Mouse (Mus musculus) layer of hippocampus, postnatal 14 days (tissue): ENCODE measurements around the gene Srek1. TPM values are rescaled to one million over a fixed set of nuclear protein-coding genes. Genes with fewer than 3 reads are reported as not detected.

Experiments used
- DNase-seq, 2 experiments: peaks; one replicate each; pipeline ENCODE4 v3.0.0; 2021 to 2022; ENCODE audit warnings: low spot score in 2 of 2, mixed read lengths in 1 of 2
- total RNA-seq, 2 experiments: library from RNA; stranded (reverse); gene quantifications; 2 replicates each; pipeline ENCODE4 v1.2.3; 2021

Srek1 gene
- total RNA-seq, 2 experiments from 2014 or later = 78.8 to 99.9 TPM

DNA sequence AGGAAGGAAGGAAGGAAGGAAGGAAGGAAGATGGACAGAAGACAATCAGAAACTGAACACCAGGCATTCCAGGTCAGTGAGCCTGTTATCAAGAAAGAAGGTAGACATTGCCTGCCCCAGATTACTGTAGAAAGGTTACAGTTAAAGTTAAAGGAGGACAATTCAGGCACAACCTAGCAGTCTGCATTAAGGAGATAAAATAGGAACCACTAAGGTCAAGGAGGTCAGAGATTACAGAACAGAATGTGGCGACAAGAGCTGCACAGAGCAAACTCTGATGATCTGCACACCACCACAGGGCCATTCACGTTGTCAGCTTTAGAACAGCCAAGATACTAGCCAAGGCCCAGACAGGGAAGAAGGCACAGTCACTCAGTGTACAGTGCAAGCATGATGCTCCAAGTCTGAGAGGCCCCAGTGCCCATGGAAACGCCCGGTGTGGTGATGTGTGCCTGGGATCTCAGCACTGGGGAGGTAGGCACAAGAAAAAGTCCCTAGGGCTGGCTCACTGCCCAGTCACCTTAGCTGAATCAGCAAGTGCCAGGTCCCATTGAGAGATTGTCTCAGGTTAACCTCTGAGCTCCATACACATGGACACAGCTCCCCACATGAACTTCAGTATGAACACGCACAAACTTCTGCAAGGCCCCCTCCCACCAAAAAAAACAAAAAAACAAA lies 38.9 kb downstream of the Srek1 start:
- DNase-seq = no peak

DNA sequence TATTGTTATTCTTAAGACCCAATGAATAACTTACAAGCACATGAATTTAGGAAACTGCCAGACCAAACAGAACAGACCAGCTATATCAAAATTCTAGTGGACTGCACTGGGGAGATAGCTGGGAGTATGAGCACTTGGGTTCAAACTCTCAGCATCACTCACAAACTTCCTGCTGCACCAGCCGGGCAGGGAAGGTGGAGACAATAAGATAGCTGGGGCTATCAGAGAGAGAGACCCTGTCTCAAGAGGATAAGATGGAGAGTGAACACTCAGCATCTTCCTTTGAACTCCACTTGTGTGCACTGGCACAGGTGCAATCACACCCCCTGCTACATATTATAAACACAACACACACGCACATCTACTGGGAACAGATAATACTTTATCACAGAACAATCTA lies 47.5 kb downstream of the Srek1 start:
- DNase-seq = no peak

DNA sequence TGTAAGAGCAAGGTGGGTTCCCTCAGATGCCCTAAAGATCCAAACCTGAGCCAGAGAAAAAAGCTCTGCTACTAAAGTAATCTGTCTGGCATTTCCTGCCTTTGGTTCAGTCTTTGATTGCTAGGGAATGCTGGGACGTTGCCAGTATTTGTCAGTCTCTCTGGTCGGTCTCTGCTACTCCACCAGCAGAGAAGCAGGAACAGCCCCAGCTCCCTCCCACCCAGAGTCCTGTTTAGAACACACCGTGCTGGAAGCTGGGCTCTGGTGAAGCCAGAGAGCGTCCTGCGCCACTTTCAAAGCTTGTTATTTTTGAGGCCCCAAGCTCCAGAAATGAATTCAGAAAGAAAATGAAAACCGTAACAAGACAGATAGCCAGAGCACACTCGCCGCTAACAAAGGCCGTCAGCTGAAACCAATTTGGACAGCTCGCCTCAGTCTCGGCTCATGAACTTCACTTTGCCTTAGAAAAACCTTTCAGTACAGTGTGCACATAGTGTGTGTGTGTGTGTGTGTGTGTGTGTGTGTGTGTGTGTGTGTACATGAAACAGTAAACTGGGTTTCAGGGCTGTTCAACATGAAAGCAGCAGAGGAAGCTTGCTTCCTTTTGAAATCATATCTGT lies 62.9 kb downstream of the Srek1 start:
- peak; percentile 47 to 82 for DNase-seq

DNA sequence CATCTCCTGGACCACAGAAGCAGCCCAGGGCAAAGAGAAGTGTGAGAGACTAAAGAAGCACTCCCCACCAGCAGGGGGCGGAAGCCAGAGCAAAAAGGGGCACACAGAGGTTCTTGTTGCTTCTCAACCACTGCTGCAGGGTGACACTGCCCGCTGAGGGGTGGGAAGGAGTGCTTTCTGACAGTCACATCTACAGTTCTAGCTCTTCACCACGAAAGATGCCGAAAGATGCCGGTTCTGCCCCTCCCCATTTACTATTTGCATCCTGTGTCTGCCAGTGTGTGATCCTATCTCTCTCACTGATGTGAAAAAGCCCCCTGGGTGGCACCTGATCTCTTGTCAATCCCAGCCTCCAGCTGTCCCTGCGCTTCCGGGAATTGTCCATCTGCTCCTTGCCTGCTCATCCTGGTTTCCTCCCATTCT lies 64.0 kb downstream of the Srek1 start:
- no peak for DNase-seq

DNA sequence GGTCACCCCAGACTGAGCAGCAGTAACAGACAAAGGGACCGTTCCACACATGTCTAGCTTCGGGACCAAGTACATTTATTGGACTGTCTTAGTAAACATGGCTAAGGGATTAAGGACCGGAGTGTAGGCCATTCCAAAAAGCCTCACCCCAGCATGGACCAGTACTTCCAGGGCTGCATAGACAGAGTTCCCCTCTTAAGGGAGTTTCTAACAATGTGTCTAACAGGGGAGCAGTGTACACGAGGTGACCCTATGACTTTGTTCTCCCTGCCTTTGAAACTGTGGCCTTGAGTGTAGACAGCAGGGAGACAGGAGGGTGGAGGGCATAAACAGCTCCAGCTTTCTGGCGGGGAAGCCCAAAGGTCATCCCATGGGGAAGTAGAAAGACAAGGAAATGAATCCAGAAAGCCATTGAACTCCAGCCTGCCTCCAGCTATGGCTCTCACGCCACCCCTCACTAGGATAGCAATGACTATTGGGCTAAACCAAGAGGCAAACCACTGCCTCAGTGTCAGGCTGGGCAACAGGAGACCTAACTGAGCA lies 68.9 kb downstream of the Srek1 start:
- DNase-seq = no peak

DNA sequence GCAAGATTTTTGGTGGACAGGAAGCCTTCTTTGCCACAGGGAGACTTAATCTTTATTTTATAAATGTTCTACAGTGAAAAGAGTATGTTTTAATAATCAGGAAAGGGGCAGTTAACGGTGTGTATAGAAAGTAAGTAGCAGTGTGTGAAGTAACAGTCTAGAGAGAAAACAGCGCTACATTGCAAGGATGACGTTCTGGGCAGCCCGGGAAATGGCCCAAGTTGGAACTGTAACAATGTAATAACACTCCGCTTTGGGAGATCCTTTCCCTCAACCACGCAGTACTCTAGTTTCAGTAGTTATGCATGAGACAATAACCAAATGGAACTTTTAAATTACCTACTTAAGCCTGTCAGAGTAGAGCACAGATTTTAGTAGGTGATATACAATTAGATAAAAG lies 70.6 kb downstream of the Srek1 start:
- DNase-seq = no peak

DNA sequence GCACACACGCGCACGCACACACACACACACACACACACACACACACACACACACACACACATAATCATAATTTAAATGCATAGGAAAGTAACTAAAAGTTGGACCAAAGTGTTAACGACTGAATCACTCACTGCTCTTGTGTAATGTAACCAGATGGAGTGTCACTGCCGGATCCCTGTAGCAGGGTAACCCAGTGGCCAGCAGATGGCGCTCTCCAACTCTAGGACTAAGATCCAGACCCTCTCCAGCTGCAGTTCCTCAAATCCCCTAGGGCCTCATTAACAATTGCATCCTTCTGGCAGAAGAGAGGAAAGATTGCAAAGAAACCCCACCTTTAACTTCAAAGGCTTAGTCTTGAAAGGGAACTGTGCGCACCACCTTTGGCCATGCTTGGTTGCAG lies 71.0 kb downstream of the Srek1 start:
- peak; percentile 74 to 86 for DNase-seq

DNA sequence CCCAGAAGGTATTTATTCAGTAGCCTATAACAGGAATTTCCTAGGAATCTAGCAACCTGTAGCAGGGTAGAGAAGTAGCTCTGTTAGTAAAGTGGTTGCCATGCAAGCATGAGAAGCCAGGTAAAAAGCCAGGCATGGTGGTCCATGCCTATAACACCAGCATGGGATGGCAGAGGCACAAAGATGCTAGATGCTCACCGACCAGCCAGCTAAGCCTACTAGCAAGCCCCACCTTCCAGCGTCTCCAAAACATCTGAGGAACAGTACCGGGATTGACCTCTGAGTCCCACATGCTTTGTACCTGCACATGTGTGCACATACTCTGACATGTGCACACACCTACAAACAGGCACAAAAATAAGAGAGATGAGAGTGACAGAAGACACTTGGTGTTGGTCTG lies 72.1 kb downstream of the Srek1 start:
- no peak for DNase-seq

DNA sequence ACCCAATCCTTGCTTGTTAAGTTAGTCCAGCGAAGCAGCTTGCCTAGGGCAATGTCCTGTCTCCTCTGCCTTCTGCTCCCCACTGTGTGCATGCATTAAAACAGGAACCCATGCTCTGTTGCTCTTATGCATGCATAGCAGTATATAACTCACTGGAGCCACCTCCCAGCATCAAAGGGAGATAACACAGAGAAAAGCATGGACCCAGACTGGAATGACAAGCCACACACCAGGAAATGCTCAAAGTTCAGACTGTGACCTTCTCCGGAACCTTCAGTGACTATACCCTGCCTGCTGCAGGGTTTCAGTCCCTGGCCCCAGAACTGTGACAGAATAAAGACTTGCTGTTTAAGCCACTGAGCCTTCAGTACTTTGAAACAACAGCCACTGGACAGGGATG lies 73.7 kb downstream of the Srek1 start:
- no peak for DNase-seq

DNA sequence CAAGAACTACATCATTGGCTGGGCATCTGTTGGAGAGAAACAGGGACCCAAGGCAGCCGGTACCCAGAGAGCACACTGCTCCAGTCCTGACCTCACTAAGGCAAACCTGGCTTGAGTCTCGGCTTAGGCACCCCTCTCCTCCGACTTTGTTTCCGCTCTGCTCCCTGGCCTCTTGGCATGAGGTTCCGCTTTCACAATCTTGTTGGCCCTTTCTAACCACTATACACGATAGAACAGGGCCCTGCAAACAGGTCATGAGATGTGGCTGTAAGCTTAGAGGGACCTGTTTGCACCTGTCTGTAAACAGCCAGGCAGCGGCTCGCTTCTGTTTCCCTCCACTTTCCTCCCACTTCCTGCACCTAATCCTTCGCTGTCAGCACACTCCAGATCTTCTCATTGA lies 76.4 kb downstream of the Srek1 start:
- DNase-seq = no peak

DNA sequence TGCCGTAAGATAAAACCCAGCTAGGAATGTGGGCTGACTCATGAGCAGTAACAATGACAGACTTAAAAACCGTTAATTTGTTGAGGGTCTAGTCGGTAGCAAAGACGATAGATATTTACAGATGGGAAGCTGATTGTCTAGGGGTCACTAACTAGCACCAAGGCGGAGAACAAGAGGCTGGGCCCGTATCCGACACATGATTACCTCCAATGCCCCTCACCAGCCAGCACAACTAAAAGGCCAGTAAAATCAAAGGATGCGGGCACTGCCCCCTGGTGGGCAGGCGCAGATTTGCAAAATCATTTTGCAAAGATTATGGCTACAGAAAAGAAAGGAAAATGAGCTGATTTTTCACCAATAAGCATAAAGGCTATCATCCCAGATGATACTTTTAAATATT lies 78.2 kb downstream of the Srek1 start:
- DNase-seq = peak; percentile 42 to 65

DNA sequence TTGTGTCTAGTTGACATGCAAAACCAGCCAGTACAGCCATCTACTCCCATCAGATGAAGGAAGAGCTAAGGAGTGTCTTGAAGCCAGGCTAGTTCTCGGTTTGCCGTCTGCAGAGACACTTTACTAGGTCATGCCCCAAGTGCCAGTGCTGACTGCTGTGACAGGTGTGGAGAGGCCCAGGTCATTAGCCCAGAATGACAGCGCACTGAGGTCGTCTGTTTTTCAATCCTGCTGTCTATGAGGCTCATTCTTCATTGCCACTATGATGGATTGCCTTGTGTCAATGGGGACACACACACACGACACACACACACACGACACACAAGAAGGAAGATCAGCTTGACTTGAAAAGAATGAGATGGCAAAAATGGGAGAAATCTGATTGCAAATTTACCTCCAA lies 79.0 kb downstream of the Srek1 start:
- DNase-seq = no peak

Other genes with a start within 250 kb of the Srek1 start
- 10 to 100 TPM; 39.4 to 42.8 TPM for gene Erbin, start 145.9 kb upstream of the Srek1 start, total RNA-seq